Mouse (Mus musculus) midbrain, embryonic 11.5 days (tissue): ENCODE measurements around the gene Tnfaip8l3. TPM values are rescaled to one million over a fixed set of nuclear protein-coding genes. Genes with fewer than 3 reads are reported as not detected.
"Not testable (repeated sequence)": the region's sequence is repeated elsewhere in the genome, so short reads cannot be mapped to it uniquely, and the experiment has no call there.

ENCODE experiments used
- ATAC-seq: fragments of 200-750 bp; cut with Nextera tagmentation; 2 replicates; pipeline ENCODE4 v1.8.0; 2017; ENCODE audit warnings: moderate TSS enrichment, moderate library complexity; ENCODE audit not compliant: low FRiP score
- DNase-seq: peaks from one replicate; pipeline ENCODE4 v3.0.0; 2015; ENCODE audit warnings: low spot score; ENCODE audit errors: missing footprints
- H3K27ac ChIP-seq: fragments of 300-500 bp; sonication (generic); 2 replicates; pipeline ENCODE4 v1.5.1; 2014; ENCODE audit warnings: low read depth, low read length
- H3K27me3 ChIP-seq: fragments of 300-500 bp; sonication (generic); 2 replicates; pipeline ENCODE4 v1.6.1; 2014; ENCODE audit warnings: mild to moderate bottlenecking, low read length, moderate library complexity, mixed read lengths; ENCODE audit not compliant: control insufficient read depth, insufficient read depth
- H3K36me3 ChIP-seq: fragments of 300-500 bp; sonication (generic); 2 replicates; pipeline ENCODE4 v1.6.1; 2014; ENCODE audit warnings: mild to moderate bottlenecking, low read length, moderate library complexity, mixed read lengths; ENCODE audit not compliant: control insufficient read depth, insufficient read depth
- H3K4me1 ChIP-seq: fragments of 300-500 bp; sonication (generic); 2 replicates; pipeline ENCODE4 v1.6.1; 2014; ENCODE audit warnings: low read length; ENCODE audit not compliant: control insufficient read depth, insufficient read depth
- H3K4me2 ChIP-seq: fragments of 300-500 bp; sonication (generic); 2 replicates; pipeline ENCODE4 v1.6.1; 2014; ENCODE audit warnings: mild to moderate bottlenecking, moderate library complexity
- H3K4me3 ChIP-seq: fragments of 300-500 bp; sonication (generic); 2 replicates; pipeline ENCODE4 v1.5.1; 2014; ENCODE audit warnings: low read depth, low read length
- H3K9ac ChIP-seq: fragments of 300-500 bp; sonication (generic); 2 replicates; pipeline ENCODE4 v1.6.1; 2014; ENCODE audit warnings: low read length
- H3K9me3 ChIP-seq: fragments of 300-500 bp; sonication (generic); 2 replicates; pipeline ENCODE4 v1.6.1; 2016; ENCODE audit warnings: low read length; ENCODE audit not compliant: control insufficient read depth
- WGBS: fragments of 180-500 bp; shearing (Covaris S2); extraction: QIAGEN DNeasy Blood & Tissue Kit; methylation state at CpG from one replicate; pipeline ENCODE4 v1.1.7; 2014; 5-methylcytosine and 5-hydroxymethylcytosine counted together
- polyA plus RNA-seq: library from polyadenylated mRNA; unstranded; fragments of >200 nt; fragmentation: Nextera tagmentation; extraction: Ambion mirVana; gene quantifications from 2 replicates; pipeline ENCODE4 v1.2.1, GENCODE M21; 2014

Tnfaip8l3 gene
- polyA plus RNA-seq, 1 experiment from 2014 or later, result 0.11 TPM

DNA sequence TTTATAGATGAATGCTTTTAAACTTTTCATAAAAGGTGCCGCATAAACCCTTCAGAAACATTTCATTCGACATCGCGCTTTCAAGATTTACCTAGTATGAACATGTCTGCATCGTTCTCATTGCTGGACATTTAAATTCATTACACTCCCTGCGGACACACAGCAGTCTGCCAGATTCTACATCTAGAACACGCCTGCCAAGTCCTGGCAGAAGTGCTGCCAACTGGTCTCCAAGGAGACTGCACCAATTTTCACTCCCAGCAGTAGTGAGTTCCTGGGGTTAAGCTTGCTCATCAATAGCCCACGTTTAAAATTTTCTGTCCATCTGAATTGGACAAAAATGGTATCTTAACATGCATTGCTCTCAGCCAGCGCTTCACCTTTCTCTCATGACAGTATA lies 30.5 kb downstream of the Tnfaip8l3 start:
- WGBS, result 72% methylated on average over 9 of the region's 9 CpGs

DNA sequence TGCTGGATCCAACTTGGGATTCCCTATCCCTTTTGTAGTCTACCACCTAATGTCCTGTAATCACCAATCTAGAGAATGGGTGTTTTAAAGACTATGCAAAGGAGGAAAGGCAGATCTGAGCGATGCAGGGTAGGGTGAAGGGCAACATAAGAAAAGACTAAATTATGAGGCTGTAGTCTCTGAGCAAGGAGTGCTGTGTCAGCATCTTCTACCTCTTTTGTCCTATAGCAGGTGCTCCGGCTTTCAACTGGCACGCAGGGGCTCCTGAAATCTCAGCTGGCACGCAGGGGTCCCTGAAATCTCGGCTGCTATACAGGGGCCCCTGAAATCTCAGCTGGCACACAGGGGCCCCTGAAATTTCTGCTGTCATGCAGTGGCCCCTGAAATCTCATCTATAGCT lies 33.5 kb downstream of the Tnfaip8l3 start:
- Histone ChIP-seq H3K4me2 (no peak overlapping the region), H3K36me3 (no peaks in the 10 kb centered on the region), H3K4me3 (no peak overlapping the region), H3K27me3 (no peaks in the 10 kb centered on the region), H3K9ac (no peak overlapping the region), H3K27ac (no peak overlapping the region), H3K4me1 (no peaks in the 10 kb centered on the region), H3K9me3 (no peaks in the 10 kb centered on the region)
- no peak for ATAC-seq
- 83% methylated on average over 5 of the region's 5 CpGs for WGBS
- no peak for DNase-seq

More for the DNA sequence above, 30.5 kb downstream of the Tnfaip8l3 start:
- no peak overlapping the region for H3K27ac ChIP-seq
- H3K4me1 ChIP-seq, result no peaks in the 10 kb centered on the region
- H3K9ac ChIP-seq, result no peak overlapping the region
- H3K36me3 ChIP-seq, result no peaks in the 10 kb centered on the region
- no peak for DNase-seq
- no peaks in the 10 kb centered on the region for H3K9me3 ChIP-seq
- no peak for ATAC-seq
- no peak overlapping the region for H3K4me3 ChIP-seq
- H3K27me3 ChIP-seq, result no peaks in the 10 kb centered on the region
- H3K4me2 ChIP-seq, result no peak overlapping the region

DNA sequence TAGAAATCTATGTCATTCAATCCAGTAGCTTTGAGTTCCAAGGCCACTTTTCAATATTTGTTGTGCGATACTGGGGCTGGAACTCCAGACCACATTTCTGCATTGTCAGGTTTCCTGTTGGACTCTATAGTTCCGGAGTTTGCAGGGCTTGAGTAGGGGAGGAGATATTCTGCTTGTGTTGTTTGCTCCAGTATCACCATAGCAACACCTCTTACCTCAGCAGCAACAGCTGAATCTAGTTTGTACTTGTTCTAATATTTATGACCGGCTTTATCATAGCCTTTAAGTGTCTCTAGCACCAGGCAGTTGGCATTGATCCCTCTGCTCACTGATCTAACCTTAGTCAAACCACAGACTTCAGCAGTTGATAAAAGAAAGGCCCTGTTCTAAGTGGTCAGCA lies 45.4 kb downstream of the Tnfaip8l3 start:
- H3K9me3 ChIP-seq, result no peaks in the 10 kb centered on the region
- DNase-seq, result no peak

DNA sequence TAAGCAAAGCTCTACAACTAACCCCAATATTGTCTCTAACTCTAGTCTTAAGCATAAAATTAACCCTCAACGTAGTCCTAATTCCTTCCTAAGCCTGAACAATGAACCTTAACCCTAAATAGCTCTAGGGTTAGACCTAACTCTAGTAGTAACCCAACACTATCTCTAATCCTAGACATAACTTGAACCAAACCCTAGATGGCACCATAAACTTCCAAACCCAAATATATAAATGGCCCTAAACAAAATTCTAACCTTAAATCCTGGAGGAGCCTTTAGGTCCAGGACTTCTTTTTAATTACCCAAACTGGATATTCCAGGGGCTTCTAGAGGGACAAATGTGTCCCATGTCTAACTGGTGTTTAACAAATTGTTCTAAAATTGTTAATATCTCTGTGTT lies 73.7 kb downstream of the Tnfaip8l3 start:
- Histone ChIP-seq H3K4me2 (no peak overlapping the region), H3K27ac (no peak overlapping the region), H3K9me3 (no peaks in the 10 kb centered on the region), H3K36me3 (no peaks in the 10 kb centered on the region), H3K9ac (no peak overlapping the region), H3K4me1 (no peaks in the 10 kb centered on the region), H3K4me3 (no peak overlapping the region), H3K27me3 (no peaks in the 10 kb centered on the region)
- WGBS, result 72% methylated on average over 1 of the region's 1 CpGs
- no peak for DNase-seq
- no peak for ATAC-seq

More for the DNA sequence above, 45.4 kb downstream of the Tnfaip8l3 start:
- no peaks in the 10 kb centered on the region for H3K4me1 ChIP-seq
- H3K4me3 ChIP-seq, result no peak overlapping the region
- H3K4me2 ChIP-seq, result no peak overlapping the region
- no peak overlapping the region for H3K9ac ChIP-seq
- 91% methylated on average over 3 of the region's 3 CpGs for WGBS
- no peaks in the 10 kb centered on the region for H3K27me3 ChIP-seq
- ATAC-seq, result no peak
- no peaks in the 10 kb centered on the region for H3K36me3 ChIP-seq
- no peak overlapping the region for H3K27ac ChIP-seq

DNA sequence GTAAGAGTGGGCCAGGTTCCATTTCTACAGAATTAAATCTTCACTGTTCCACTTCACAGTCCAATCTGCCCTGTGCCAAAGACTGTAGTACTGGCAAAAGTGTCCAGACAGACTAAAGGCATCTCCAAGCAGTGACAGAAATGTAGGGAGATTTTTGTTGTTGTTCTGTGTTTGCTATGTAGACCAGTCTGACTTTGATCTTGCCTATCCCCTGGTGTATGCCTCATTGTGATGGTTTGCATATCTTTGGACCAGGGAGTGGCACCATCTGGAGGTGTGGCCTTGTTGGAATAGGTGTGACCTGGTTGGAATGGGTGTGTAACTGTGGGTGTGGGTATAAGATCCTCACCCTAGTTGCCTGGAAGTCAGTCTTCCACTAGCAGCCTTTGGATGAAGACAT lies 75.6 kb downstream of the Tnfaip8l3 start:
- not testable (repeated sequence) for H3K9ac ChIP-seq, DNase-seq, H3K4me2 ChIP-seq, ATAC-seq, H3K4me3 ChIP-seq, H3K4me1 ChIP-seq, H3K9me3 ChIP-seq, H3K36me3 ChIP-seq, H3K27ac ChIP-seq, H3K27me3 ChIP-seq

DNA sequence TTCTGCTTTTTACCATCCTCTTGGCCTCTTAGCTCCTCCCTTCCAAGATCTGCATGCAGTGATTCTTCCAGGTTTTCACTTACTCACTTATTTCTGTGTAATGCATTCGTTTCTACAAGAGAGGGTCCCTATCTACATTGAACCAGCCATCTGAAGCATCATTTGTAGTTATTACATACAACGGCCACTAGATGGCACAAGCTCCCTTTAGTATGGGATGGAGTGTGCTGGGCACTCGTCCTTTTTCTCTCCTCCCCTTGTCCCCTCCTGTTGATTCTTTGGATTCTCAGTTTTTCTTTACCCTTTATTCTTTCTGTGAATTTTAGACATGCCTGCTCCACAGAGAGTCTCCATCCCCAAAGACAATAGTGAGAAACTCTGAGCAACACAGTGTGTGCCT lies 77.3 kb downstream of the Tnfaip8l3 start:
- Histone ChIP-seq H3K36me3 (no peaks in the 10 kb centered on the region), H3K9ac (no peak overlapping the region), H3K9me3 (no peaks in the 10 kb centered on the region), H3K4me3 (no peak overlapping the region), H3K27me3 (no peaks in the 10 kb centered on the region), H3K4me1 (no peaks in the 10 kb centered on the region), H3K27ac (no peak overlapping the region), H3K4me2 (no peak overlapping the region)
- ATAC-seq, result peak; percentile 64
- WGBS, result 8% methylated on average over 3 of the region's 3 CpGs
- DNase-seq, result peak; percentile 89

DNA sequence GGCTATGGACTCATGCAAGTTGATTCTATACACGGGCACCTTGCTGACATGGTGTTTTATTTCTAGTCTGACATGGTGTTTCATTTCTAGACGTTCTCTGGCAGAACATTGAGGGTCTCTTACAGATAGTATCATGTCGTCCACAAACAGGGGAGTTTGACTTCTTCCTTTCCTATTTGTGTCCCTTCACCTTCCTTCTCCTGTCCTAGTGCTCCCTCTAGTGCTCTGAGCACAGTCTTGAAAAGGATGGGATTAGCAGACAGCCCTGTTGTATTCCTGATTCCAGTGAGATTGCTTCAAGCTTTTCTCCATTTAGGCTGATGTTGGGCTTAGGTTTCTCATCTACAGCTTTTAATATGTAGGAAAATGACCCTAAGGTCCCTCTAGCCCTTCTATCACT lies 81.2 kb downstream of the Tnfaip8l3 start:
- no peak overlapping the region for H3K27ac ChIP-seq
- H3K9ac ChIP-seq, result no peak overlapping the region
- H3K4me1 ChIP-seq, result no peaks in the 10 kb centered on the region
- no peak overlapping the region for H3K4me3 ChIP-seq
- 37% methylated on average over 3 of the region's 3 CpGs for WGBS
- no peak overlapping the region for H3K4me2 ChIP-seq
- H3K9me3 ChIP-seq, result no peaks in the 10 kb centered on the region
- no peaks in the 10 kb centered on the region for H3K27me3 ChIP-seq
- no peak for DNase-seq
- no peak for ATAC-seq
- no peaks in the 10 kb centered on the region for H3K36me3 ChIP-seq

DNA sequence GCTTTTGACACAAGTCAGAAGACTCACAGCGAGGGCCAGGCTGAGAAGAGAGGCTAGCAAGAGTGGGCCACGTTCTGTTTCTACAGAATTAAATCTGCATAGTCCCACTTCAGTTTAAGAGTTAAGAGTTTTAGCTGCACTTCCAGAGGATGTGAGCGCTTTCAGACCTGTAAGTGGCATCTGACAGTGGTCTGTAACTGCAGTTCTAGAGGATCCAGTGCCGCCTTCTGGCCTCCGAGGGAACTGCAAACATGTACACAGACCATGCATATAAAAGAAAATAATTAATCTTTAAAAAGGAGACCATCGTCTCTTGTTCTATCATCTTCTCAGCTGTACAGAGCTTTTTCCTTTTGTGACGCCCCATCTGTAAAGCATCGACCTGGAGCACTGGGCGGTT lies 83.3 kb downstream of the Tnfaip8l3 start:
- H3K36me3 ChIP-seq, result no peaks in the 10 kb centered on the region
- no peak overlapping the region for H3K9ac ChIP-seq
- ATAC-seq (no peak), DNase-seq (peak; percentile 87)
- no peak overlapping the region for H3K4me2 ChIP-seq
- no peaks in the 10 kb centered on the region for H3K4me1 ChIP-seq
- 29% methylated on average over 9 of the region's 9 CpGs for WGBS
- no peaks in the 10 kb centered on the region for H3K9me3 ChIP-seq
- H3K27me3 ChIP-seq, result no peaks in the 10 kb centered on the region
- H3K27ac ChIP-seq, result no peak overlapping the region
- no peak overlapping the region for H3K4me3 ChIP-seq

DNA sequence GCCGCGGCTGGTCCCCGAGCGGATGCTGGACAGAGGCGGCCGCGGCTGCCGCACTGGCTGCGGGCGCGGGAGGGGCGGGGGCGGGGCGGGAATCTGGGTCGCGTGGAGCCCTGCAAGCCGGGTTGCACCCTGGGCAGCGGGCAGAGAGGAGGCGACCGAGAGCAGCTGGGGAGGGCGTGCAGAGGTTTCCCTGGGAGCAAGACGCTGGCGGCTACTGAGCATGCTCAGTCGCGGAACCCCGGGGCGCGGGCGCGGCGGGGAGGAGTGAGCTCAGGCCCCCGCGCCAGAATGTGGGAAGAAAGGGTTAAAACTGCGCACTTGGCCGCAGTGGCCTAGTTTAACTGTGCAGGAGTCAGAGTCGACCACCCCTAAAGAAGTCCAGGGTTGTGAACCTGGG lies 93.1 kb downstream of the Tnfaip8l3 start, which contains the start of gene Elmod1:
Gene Elmod1, minus strand, starts transcription at position 180 of the 397 bp plus-strand sequence.
- Histone ChIP-seq H3K9ac (peak within 1 kb of the TSS; percentile 64), H3K4me3 (peak within 1 kb of the TSS; percentile 65), H3K9me3 (no peaks in the 10 kb centered on the region), H3K27me3 (peaks cover 7% of the 10 kb centered on the region), H3K27ac (peak within 1 kb of the TSS; percentile 25; the same call in 1 of the 2 replicates), H3K36me3 (no peaks in the 10 kb centered on the region), H3K4me1 (peaks cover 4% of the 10 kb centered on the region), H3K4me2 (peak within 1 kb of the TSS; percentile 97)
- ATAC-seq (peak; percentile 94), DNase-seq (peak; percentile 95)
- WGBS, result under 1% methylated on average over 30 of the region's 36 CpGs
